Comparison of ENCODE assay signal across 23 mouse cellular contexts in the genomic region with DNA sequence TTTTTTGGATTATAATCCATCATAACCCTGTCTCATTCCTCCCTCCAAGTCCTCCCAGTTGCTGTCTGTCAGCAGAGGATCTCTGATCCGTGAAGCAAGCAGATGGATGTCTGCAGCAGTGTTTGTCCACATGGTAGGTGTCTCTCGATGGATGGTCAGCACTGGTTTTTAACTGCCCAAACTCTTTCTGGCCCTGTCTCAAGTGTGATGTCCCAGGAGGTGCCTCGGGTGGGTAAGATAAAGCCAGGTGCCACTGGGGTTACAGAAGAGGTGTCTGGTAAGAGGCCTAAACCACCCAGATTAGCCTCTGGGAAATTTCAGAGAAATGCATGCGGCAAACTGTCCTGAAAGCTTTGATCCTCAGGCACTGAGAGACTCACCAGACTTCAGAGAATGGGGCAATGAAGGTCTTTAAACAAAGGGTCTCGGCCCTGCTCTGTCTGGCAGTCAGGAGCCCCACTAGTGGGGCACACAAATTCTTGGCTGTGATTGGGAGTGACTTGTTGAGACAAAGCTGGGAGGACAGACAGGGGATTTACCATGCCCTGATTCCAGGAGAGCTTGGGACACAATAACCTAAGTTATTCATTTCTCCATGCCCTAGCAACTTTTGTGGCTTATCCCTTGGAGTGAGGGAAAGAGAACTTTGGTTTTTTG. TPM values are rescaled to one million over a fixed set of nuclear protein-coding genes. Genes with fewer than 3 reads are reported as not detected.
DNase-seq lines count a peak whose midpoint lies in the region; ATAC-seq lines count a peak whose summit lies in the region.
"Had no signal": no experiment of that assay in that cellular context is flagged by ENCODE, and none has a peak within 500 bp of the region (broad histone marks: within the 10 kb centered on the region; RNA-seq: fewer than 3 reads in every experiment).

No protein-coding gene starts in this region.

- 29% methylated on average over 5 of the region's 5 CpGs for WGBS in kidney, embryonic 16.5 days
- WGBS in neural tube, embryonic 15.5 days: 41% methylated on average over 5 of the region's 5 CpGs

- peak; percentile 67 for DNase-seq in heart, adult 11 months
- DNase-seq in heart, postnatal 14 days: no peak
- DNase-seq in kidney, adult 9 months: no peak
- DNase-seq in neural tube, embryonic 10.5 days (ENCODE audit: extremely low spot score, low spot score): peak; percentile 20
- no peak for DNase-seq in left cerebral cortex, postnatal 10 days (ENCODE audit: extremely low spot score in 1 of 2, low spot score in 2 of 2)
- DNase-seq in thymus, postnatal 4 days: no peak
- DNase-seq: cerebellum, adult 11-12 months; gastrocnemius, adult 2 months; left cerebral cortex, postnatal 4 days; lung, adult 2 months; lung, postnatal 14 days; thymus, adult 18-20 months; thymus, postnatal 36 days had no signal

- H3K9ac ChIP-seq in kidney, embryonic 16.5 days (replicated peaks; ENCODE audit: low read length): no peak overlapping the region; the same call in 1 of the 2 replicates
- H3K9ac ChIP-seq in neural tube, embryonic 15.5 days (replicated peaks): no peak overlapping the region
- H3K9ac ChIP-seq: embryonic facial prominence, embryonic 12.5 days; forebrain, embryonic 13.5 days; midbrain, embryonic 13.5 days; neural tube, embryonic 13.5 days had no signal

- no peak for ATAC-seq in kidney, embryonic 16.5 days (ENCODE audit: low FRiP score, low TSS enrichment)
- ATAC-seq in neural tube, embryonic 15.5 days (ENCODE audit: low FRiP score): no peak
- ATAC-seq: forebrain, embryonic 13.5 days; intestine, postnatal 0 days; midbrain, embryonic 13.5 days had no signal

- no peaks in the 10 kb centered on the region for H3K36me3 ChIP-seq in kidney, embryonic 16.5 days (ENCODE audit: insufficient read depth, low read length)
- no peaks in the 10 kb centered on the region for H3K36me3 ChIP-seq in neural tube, embryonic 15.5 days
- H3K36me3 ChIP-seq: embryonic facial prominence, embryonic 12.5 days; midbrain, embryonic 13.5 days; neural tube, embryonic 13.5 days had no signal

- intact Hi-C loops in heart, postnatal 14 days (cut with DNase I): no loop called here
- intact Hi-C loops in left cerebral cortex, postnatal 10 days (cut with DNase I): no loop called here

- no peak overlapping the region for H3K4me2 ChIP-seq in kidney, embryonic 16.5 days (replicated peaks; ENCODE audit: low read depth, low read length)
- no peak overlapping the region for H3K4me2 ChIP-seq in neural tube, embryonic 15.5 days
- H3K4me2 ChIP-seq: embryonic facial prominence, embryonic 12.5 days; forebrain, embryonic 13.5 days; midbrain, embryonic 13.5 days; neural tube, embryonic 13.5 days had no signal

- peaks cover 9% of the 10 kb centered on the region; the same call in 1 of the 2 replicates for H3K4me1 ChIP-seq in kidney, embryonic 16.5 days (ENCODE audit: insufficient read depth, low read length)
- no peaks in the 10 kb centered on the region for H3K4me1 ChIP-seq in neural tube, embryonic 15.5 days
- H3K4me1 ChIP-seq: forebrain, embryonic 13.5 days; midbrain, embryonic 13.5 days; neural tube, embryonic 13.5 days had no signal

- no peak overlapping the region for H3K4me3 ChIP-seq in kidney, embryonic 16.5 days (ENCODE audit: low read length)
- H3K4me3 ChIP-seq in neural tube, embryonic 15.5 days (replicated peaks): no peak overlapping the region
- H3K4me3 ChIP-seq: embryonic facial prominence, embryonic 12.5 days; forebrain, embryonic 13.5 days; gastrocnemius, adult 2 months; left cerebral cortex, adult 2 months; midbrain, embryonic 13.5 days; neural tube, embryonic 13.5 days had no signal

- peak overlapping the region; percentile 38; the same call in 1 of the 2 replicates for H3K27ac ChIP-seq in kidney, embryonic 16.5 days (ENCODE audit: low read length)
- H3K27ac ChIP-seq in neural tube, embryonic 15.5 days (replicated peaks): no peak overlapping the region
- H3K27ac ChIP-seq: embryonic facial prominence, embryonic 12.5 days; forebrain, embryonic 13.5 days; gastrocnemius, adult 2 months; left cerebral cortex, adult 2 months; midbrain, embryonic 13.5 days; neural tube, embryonic 13.5 days had no signal

- H3K9me3 ChIP-seq in kidney, embryonic 16.5 days (ENCODE audit: low read length): no peaks in the 10 kb centered on the region
- no peaks in the 10 kb centered on the region for H3K9me3 ChIP-seq in neural tube, embryonic 15.5 days (replicated peaks)
- H3K9me3 ChIP-seq: embryonic facial prominence, embryonic 12.5 days; forebrain, embryonic 13.5 days; midbrain, embryonic 13.5 days; neural tube, embryonic 13.5 days had no signal

- no peaks in the 10 kb centered on the region for H3K27me3 ChIP-seq in kidney, embryonic 16.5 days (ENCODE audit: insufficient read depth, low read length)
- no peaks in the 10 kb centered on the region for H3K27me3 ChIP-seq in neural tube, embryonic 15.5 days (replicated peaks)
- H3K27me3 ChIP-seq: embryonic facial prominence, embryonic 12.5 days; forebrain, embryonic 13.5 days; midbrain, embryonic 13.5 days; neural tube, embryonic 13.5 days had no signal

RNA-seq across cellular contexts. Expression of a gene that starts 12.6 kb away (rescaled TPM):
- total RNA-seq in heart, postnatal 14 days (2021): 1 to 10 TPM; 2.2 to 2.5 TPM
- polyA plus RNA-seq in kidney, embryonic 16.5 days (2015; fragmentation: Nextera tagmentation; extraction: Ambion mirVana): 7.1 and 9.2 TPM in 2 replicates
- polyA plus RNA-seq in neural tube, embryonic 15.5 days (2015; fragmentation: Nextera tagmentation; extraction: Ambion mirVana): 94.5 and 116 TPM in 2 replicates
- total RNA-seq in left cerebral cortex, postnatal 10 days (2021): 10 to 100 TPM; 65.1 to 65.9 TPM
- total RNA-seq: MEL had no signal
- polyA plus RNA-seq: liver, adult 2 months had no signal

RNA-seq across cellular contexts. Expression of a gene that starts 52.1 kb away (rescaled TPM):
- 1 to 10 TPM; 2.2 to 7.0 TPM for total RNA-seq in heart, postnatal 14 days (2021)
- polyA plus RNA-seq in kidney, embryonic 16.5 days (2015; fragmentation: Nextera tagmentation; extraction: Ambion mirVana): 1.2 and 1.8 TPM in 2 replicates
- polyA plus RNA-seq in neural tube, embryonic 15.5 days (2015; fragmentation: Nextera tagmentation; extraction: Ambion mirVana): 0.60 and 16.0 TPM in 2 replicates
- 1 to 10 TPM; 1.5 to 1.9 TPM for total RNA-seq in left cerebral cortex, postnatal 10 days (2021)

Comparison
In these comparisons a context has a peak if more than half of its experiments do, and no peak if none do; other contexts are left out.
1. DNase-seq: peak in heart, adult 11 months (single experiment) and neural tube, embryonic 10.5 days (single experiment); none in heart, postnatal 14 days (0 of 2), kidney, adult 9 months (single experiment), left cerebral cortex, postnatal 10 days (0 of 2) and thymus, postnatal 4 days (single experiment).
2. RNA of a gene that starts 12.6 kb away (total RNA-seq): 65.1 to 65.9 TPM in left cerebral cortex, postnatal 10 days; 2.2 to 2.5 TPM in heart, postnatal 14 days; every median in the first group is over 10 times any median in the second.